Comparison of ENCODE assay signal across 30 mouse cellular contexts in genomic region chr9:114052866-114053265, GRCm38 (mm10). TPM values are rescaled to one million over a fixed set of nuclear protein-coding genes. Genes with fewer than 3 reads are reported as not detected.
A peak's percentile ranks its signal among the peaks of the same experiment; 100 is the strongest.
DNase-seq lines count a peak whose midpoint lies in the region; ATAC-seq and TF ChIP-seq lines count a peak whose summit lies in the region.
"Had no signal": no experiment of that assay in that cellular context is flagged by ENCODE, and none has a peak within 500 bp of the region (broad histone marks: within the 10 kb centered on the region; RNA-seq: fewer than 3 reads in every experiment).

No protein-coding gene starts in this region.

- peak overlapping the region; percentile 15; the same call in 1 of the 2 replicates for H3K4me3 ChIP-seq in heart, embryonic 10.5 days
- no peak overlapping the region for H3K4me3 ChIP-seq in heart, embryonic 11.5 days (ENCODE audit: low read depth, low read length)
- H3K4me3 ChIP-seq in liver, embryonic 12.5 days, result no peak overlapping the region
- no peak overlapping the region for H3K4me3 ChIP-seq in liver, embryonic 11.5 days (ENCODE audit: low read depth, low read length)
- no peak overlapping the region for H3K4me3 ChIP-seq in ES-E14 (ENCODE audit: insufficient read depth in 1 of 2, low read depth in 1 of 2, low read length in 2 of 2, poor library complexity in 1 of 2, severe bottlenecking in 1 of 2)
- H3K4me3 ChIP-seq in stomach, postnatal 0 days (ENCODE audit: low read depth, low read length), result no peak overlapping the region
- H3K4me3 ChIP-seq: erythroblast, embryonic 14.5 days; gastrocnemius, adult 2 months; hindbrain, embryonic 10.5 days; hindbrain, embryonic 15.5 days; kidney, embryonic 15.5 days; layer of hippocampus, adult 2 months; left cerebral cortex, adult 2 months; limb, embryonic 15.5 days; liver, embryonic 15.5 days had no signal

- 70% methylated on average over 6 of the region's 6 CpGs for WGBS in heart, embryonic 10.5 days
- 69% methylated on average over 6 of the region's 6 CpGs for WGBS in heart, embryonic 11.5 days (ENCODE audit: insufficient replicate concordance)
- 58% methylated on average over 6 of the region's 6 CpGs for WGBS in liver, embryonic 12.5 days (ENCODE audit: insufficient replicate concordance)
- WGBS in liver, embryonic 11.5 days, result 59% methylated on average over 6 of the region's 6 CpGs
- 61% methylated on average over 6 of the region's 6 CpGs for whole genome bisulfite sequencing in stomach, postnatal 0 days

- no peak for ATAC-seq in heart, embryonic 11.5 days (replicated peaks; ENCODE audit: insufficient number of reproducible peaks, low FRiP score, low TSS enrichment)
- ATAC-seq in liver, embryonic 12.5 days, result no peak
- ATAC-seq in liver, embryonic 11.5 days (replicated peaks; ENCODE audit: low FRiP score), result no peak
- ATAC-seq in stomach, postnatal 0 days (ENCODE audit: low FRiP score, low TSS enrichment), result no peak
- ATAC-seq: forebrain, embryonic 16.5 days; inflammation-experienced regulatory T-cells, adult 6 months had no signal

- DNase-seq in heart, embryonic 10.5 days (ENCODE audit: low spot score), result no peak
- DNase-seq in liver, embryonic 11.5 days (ENCODE audit: low spot score), result no peak
- no peak for DNase-seq in ES-E14 (ENCODE audit: low read depth, low spot score)
- DNase-seq in stomach, postnatal 0 days (ENCODE audit: low spot score), result peak; percentile 21
- DNase-seq in thymus, postnatal 36 days, result no peak
- DNase-seq: adrenal gland, postnatal 10 days; cerebellum, adult 11 months; cerebellum, adult 9-10 months; gastrocnemius, adult 2 months; heart, postnatal 10 days; kidney, adult 11 months; kidney, postnatal 36 days; lung, embryonic 14.5 days; lung, postnatal 36 days; thymus, postnatal 25 days had no signal

- TF ChIP-seq EP300 in stomach, postnatal 0 days (optimal IDR thresholded peaks at IDR 0.05), result no peak

- H3K9me3 ChIP-seq in heart, embryonic 10.5 days, result peaks cover 3% of the 10 kb centered on the region; the same call in 1 of the 2 replicates
- H3K9me3 ChIP-seq in heart, embryonic 11.5 days (replicated peaks; ENCODE audit: control insufficient read depth, low read length), result no peaks in the 10 kb centered on the region
- H3K9me3 ChIP-seq in liver, embryonic 12.5 days (replicated peaks), result no peaks in the 10 kb centered on the region
- H3K9me3 ChIP-seq in liver, embryonic 11.5 days (ENCODE audit: control insufficient read depth, low read length), result no peaks in the 10 kb centered on the region; the same call in 1 of the 2 replicates
- H3K9me3 ChIP-seq in ES-E14 (ENCODE audit: control insufficient read depth, insufficient read depth, low read depth, low read length), result no peaks in the 10 kb centered on the region
- no peaks in the 10 kb centered on the region for H3K9me3 ChIP-seq in stomach, postnatal 0 days (ENCODE audit: control insufficient read depth, low read length)
- H3K9me3 ChIP-seq: hindbrain, embryonic 15.5 days; kidney, embryonic 15.5 days; limb, embryonic 15.5 days; liver, embryonic 15.5 days had no signal

- peaks cover 30% of the 10 kb centered on the region for H3K27me3 ChIP-seq in heart, embryonic 10.5 days (ENCODE audit: insufficient read depth, poor library complexity, severe bottlenecking)
- peaks cover 19% of the 10 kb centered on the region for H3K27me3 ChIP-seq in heart, embryonic 11.5 days (ENCODE audit: control insufficient read depth, insufficient read depth, low read length)
- peaks cover 29% of the 10 kb centered on the region for H3K27me3 ChIP-seq in liver, embryonic 12.5 days (replicated peaks)
- peaks cover 26% of the 10 kb centered on the region for H3K27me3 ChIP-seq in liver, embryonic 11.5 days (replicated peaks; ENCODE audit: control insufficient read depth, insufficient read depth, low read length)
- H3K27me3 ChIP-seq in stomach, postnatal 0 days (ENCODE audit: control insufficient read depth, insufficient read depth, low read length), result peaks cover 5% of the 10 kb centered on the region; the same call in 1 of the 2 replicates

- peaks cover 9% of the 10 kb centered on the region for H3K4me1 ChIP-seq in heart, embryonic 10.5 days
- H3K4me1 ChIP-seq in heart, embryonic 11.5 days (ENCODE audit: control insufficient read depth, insufficient read depth, low read length), result 0 out of 2 replicates have a peak, but pooled peaks cover 3% of the 10 kb centered on the region
- H3K4me1 ChIP-seq in liver, embryonic 12.5 days, result no peaks in the 10 kb centered on the region
- no peaks in the 10 kb centered on the region for H3K4me1 ChIP-seq in liver, embryonic 11.5 days (replicated peaks; ENCODE audit: control insufficient read depth, insufficient read depth, low read length)
- H3K4me1 ChIP-seq in ES-E14 (ENCODE audit: control insufficient read depth in 2 of 2, insufficient read depth in 2 of 2, low read length in 2 of 2, poor library complexity in 1 of 2), result peaks cover 4 to 10% of the 10 kb centered on the region in 2 experiments; a peak in 2 of 4 replicates
- no peaks in the 10 kb centered on the region for H3K4me1 ChIP-seq in stomach, postnatal 0 days (replicated peaks; ENCODE audit: control insufficient read depth, insufficient read depth)
- H3K4me1 ChIP-seq: liver, embryonic 15.5 days had no signal

- H3K36me3 ChIP-seq in heart, embryonic 10.5 days, result no peaks in the 10 kb centered on the region
- no peaks in the 10 kb centered on the region for H3K36me3 ChIP-seq in heart, embryonic 11.5 days (ENCODE audit: control insufficient read depth, insufficient read depth, low read length)
- H3K36me3 ChIP-seq in liver, embryonic 12.5 days, result no peaks in the 10 kb centered on the region
- no peaks in the 10 kb centered on the region for H3K36me3 ChIP-seq in liver, embryonic 11.5 days (ENCODE audit: control insufficient read depth, insufficient read depth, low read length)
- H3K36me3 ChIP-seq in ES-E14 (ENCODE audit: control insufficient read depth, insufficient read depth, low read length, poor library complexity, severe bottlenecking), result no peaks in the 10 kb centered on the region
- no peaks in the 10 kb centered on the region for H3K36me3 ChIP-seq in stomach, postnatal 0 days (ENCODE audit: control insufficient read depth, insufficient read depth, low read length)
- H3K36me3 ChIP-seq: hindbrain, embryonic 10.5 days; hindbrain, embryonic 15.5 days; kidney, embryonic 15.5 days; limb, embryonic 15.5 days; liver, embryonic 15.5 days had no signal

- no peak overlapping the region for H3K4me2 ChIP-seq in heart, embryonic 11.5 days
- 0 out of 2 replicates have a peak overlapping the region, but pooled peaks have one; percentile 1 for H3K4me2 ChIP-seq in liver, embryonic 12.5 days
- no peak overlapping the region for H3K4me2 ChIP-seq in liver, embryonic 11.5 days
- H3K4me2 ChIP-seq in stomach, postnatal 0 days (replicated peaks; ENCODE audit: low read depth), result no peak overlapping the region
- H3K4me2 ChIP-seq: hindbrain, embryonic 15.5 days; kidney, embryonic 15.5 days; limb, embryonic 15.5 days; liver, embryonic 15.5 days; lung, embryonic 14.5 days; midbrain, embryonic 11.5 days had no signal

- TF ChIP-seq CTCF in stomach, postnatal 0 days (IDR thresholded peaks at IDR 0.05; ENCODE audit: low read depth), result no peak

- in situ Hi-C loops in ES-E14 (cut with MboI; ENCODE audit: low sequenced_read_pairs in 2 of 2, unreplicated experiment in 2 of 2), result no loop called here

- no peak overlapping the region for H3K27ac ChIP-seq in heart, embryonic 10.5 days
- no peak overlapping the region for H3K27ac ChIP-seq in heart, embryonic 11.5 days (ENCODE audit: low read depth, low read length)
- no peak overlapping the region for H3K27ac ChIP-seq in liver, embryonic 12.5 days
- H3K27ac ChIP-seq in liver, embryonic 11.5 days (ENCODE audit: low read depth, low read length), result no peak overlapping the region
- no peak overlapping the region for H3K27ac ChIP-seq in ES-E14 (ENCODE audit: insufficient read depth, low read depth, low read length, poor library complexity, severe bottlenecking)
- H3K27ac ChIP-seq in stomach, postnatal 0 days (replicated peaks), result no peak overlapping the region
- H3K27ac ChIP-seq: gastrocnemius, adult 2 months; hindbrain, embryonic 10.5 days; hindbrain, embryonic 15.5 days; kidney, embryonic 15.5 days; layer of hippocampus, adult 2 months; left cerebral cortex, adult 2 months; limb, embryonic 15.5 days; liver, embryonic 15.5 days had no signal

- H3K9ac ChIP-seq in heart, embryonic 11.5 days (ENCODE audit: low read depth, low read length), result no peak overlapping the region
- no peak overlapping the region for H3K9ac ChIP-seq in liver, embryonic 12.5 days
- no peak overlapping the region for H3K9ac ChIP-seq in liver, embryonic 11.5 days (ENCODE audit: low read depth, low read length)
- H3K9ac ChIP-seq in ES-E14 (ENCODE audit: insufficient read depth, low read depth, low read length, poor library complexity, severe bottlenecking), result no peak overlapping the region
- no peak overlapping the region for H3K9ac ChIP-seq in stomach, postnatal 0 days (ENCODE audit: low read length)
- H3K9ac ChIP-seq: hindbrain, embryonic 15.5 days; kidney, embryonic 15.5 days; limb, embryonic 15.5 days; liver, embryonic 15.5 days; lung, embryonic 14.5 days had no signal

TF ChIP-seq in ES-E14, 5 proteins besides CTCF, POLR2A, EP300 and RAD21:
- TF ChIP-seq ZNF384 (IDR thresholded peaks at IDR 0.05; ENCODE audit: low read depth, low read length) (peak; percentile 84), MAFK (IDR thresholded peaks at IDR 0.05; ENCODE audit: insufficient read depth, low read depth, low read length) (no peak)

RNA-seq across cellular contexts. Expression of gene Susd5, which starts 4.1 kb away (rescaled TPM):
- 0.14 and 0.49 TPM in 2 replicates for polyA plus RNA-seq in heart, embryonic 10.5 days (2016; fragmentation: Nextera tagmentation; extraction: Ambion mirVana)
- 0.07 and 0.19 TPM in 2 replicates for polyA plus RNA-seq in heart, embryonic 11.5 days (2014; fragmentation: Nextera tagmentation; extraction: Ambion mirVana)
- 0.05 TPM in 1 of 2 replicates, not detected in the other for polyA plus RNA-seq in liver, embryonic 12.5 days (2016; fragmentation: Nextera tagmentation; extraction: Ambion mirVana)
- polyA plus RNA-seq in liver, embryonic 11.5 days (2014; fragmentation: Nextera tagmentation; extraction: Ambion mirVana), result 0.04 and 0.21 TPM in 2 replicates
- total RNA-seq in ES-E14 (2012; rRNA removed), result 0.98 and 3.1 TPM in 2 replicates
- 0.23 and 0.29 TPM in 2 replicates for polyA plus RNA-seq in stomach, postnatal 0 days (2015; fragmentation: Nextera tagmentation; extraction: Ambion mirVana)
- total RNA-seq: megakaryocyte, adult 5-6 weeks had no signal
- polyA plus RNA-seq: erythroblast, embryonic 14.5 days; forebrain, embryonic 11.5 days; forebrain, embryonic 16.5 days; inflammation-experienced regulatory T-cells, adult 6 months had no signal

RNA-seq across cellular contexts. Expression of gene Fbxl2, which starts 6.9 kb away (rescaled TPM):
- 2.3 and 3.5 TPM in 2 replicates for polyA plus RNA-seq in heart, embryonic 10.5 days (2016; fragmentation: Nextera tagmentation; extraction: Ambion mirVana)
- polyA plus RNA-seq in heart, embryonic 11.5 days (2014; fragmentation: Nextera tagmentation; extraction: Ambion mirVana), result 2.3 and 2.6 TPM in 2 replicates
- 1.1 and 1.3 TPM in 2 replicates for polyA plus RNA-seq in liver, embryonic 12.5 days (2016; fragmentation: Nextera tagmentation; extraction: Ambion mirVana)
- 1.8 and 2.0 TPM in 2 replicates for polyA plus RNA-seq in liver, embryonic 11.5 days (2014; fragmentation: Nextera tagmentation; extraction: Ambion mirVana)
- total RNA-seq in ES-E14 (2012; rRNA removed), result 4.4 and 6.3 TPM in 2 replicates
- polyA plus RNA-seq in stomach, postnatal 0 days (2015; fragmentation: Nextera tagmentation; extraction: Ambion mirVana), result 0.90 and 1.5 TPM in 2 replicates
- polyA plus RNA-seq: erythroblast, embryonic 14.5 days had no signal
